In the genomic region with DNA sequence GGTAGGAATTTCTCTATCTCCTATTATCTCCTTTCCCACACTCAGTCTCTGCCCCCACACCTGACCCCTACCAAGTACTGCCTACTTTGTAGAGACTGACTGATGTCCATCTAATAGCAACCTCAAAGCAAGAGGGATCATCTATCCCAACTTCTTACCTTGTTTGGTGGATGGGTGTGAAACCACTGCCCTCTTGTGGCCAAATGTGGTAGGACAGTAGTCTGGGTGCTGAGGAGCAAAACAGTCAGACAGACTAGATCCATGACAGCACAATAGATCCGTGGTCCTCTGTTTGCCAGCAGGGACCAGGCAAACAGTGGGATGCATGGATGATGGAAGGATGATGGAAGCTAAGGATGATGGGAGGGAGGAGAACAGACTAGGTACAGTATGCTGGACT, we compare ENCODE assay signal across 8 mouse cellular contexts. TPM values are rescaled to one million over a fixed set of nuclear protein-coding genes. Genes with fewer than 3 reads are reported as not detected.
DNase-seq lines count a peak whose midpoint lies in the region; ATAC-seq and TF ChIP-seq lines count a peak whose summit lies in the region.

No protein-coding gene starts in this region.

- TF ChIP-seq CTCF in gastrocnemius, adult 2 months (IDR thresholded peaks at IDR 0.05), result peak; percentile 86
- TF ChIP-seq CTCF in ES-Bruce4 (IDR thresholded peaks at IDR 0.05; ENCODE audit: low read depth, low read length), result peak; percentile 74

- no peaks in the 10 kb centered on the region for H3K36me3 ChIP-seq in ES-Bruce4 (ENCODE audit: control insufficient read depth, insufficient read depth, low read length, poor library complexity, severe bottlenecking)
- H3K36me3 ChIP-seq in midbrain, embryonic 13.5 days, result no peaks in the 10 kb centered on the region

- no peak for TF ChIP-seq POLR2A in ES-Bruce4 (IDR thresholded peaks at IDR 0.05; ENCODE audit: insufficient read depth, low read length)

- H3K27ac ChIP-seq in gastrocnemius, adult 2 months, result no peak overlapping the region
- H3K27ac ChIP-seq in ES-Bruce4 (ENCODE audit: insufficient read depth, low read length), result no peak overlapping the region
- H3K27ac ChIP-seq in midbrain, embryonic 13.5 days, result no peak overlapping the region

- peaks cover 3% of the 10 kb centered on the region for H3K4me1 ChIP-seq in ES-Bruce4 (ENCODE audit: control insufficient read depth, insufficient read depth, low read length)
- H3K4me1 ChIP-seq in midbrain, embryonic 13.5 days (replicated peaks), result no peaks in the 10 kb centered on the region

- H3K4me2 ChIP-seq in midbrain, embryonic 13.5 days (replicated peaks), result no peak overlapping the region

- no peak for TF ChIP-seq EP300 in ES-Bruce4 (IDR thresholded peaks at IDR 0.05; ENCODE audit: insufficient read depth, low read depth, low read length)

- H3K27me3 ChIP-seq in ES-Bruce4 (ENCODE audit: control insufficient read depth, insufficient read depth, low read length, poor library complexity, severe bottlenecking), result no peaks in the 10 kb centered on the region
- H3K27me3 ChIP-seq in midbrain, embryonic 13.5 days, result 0 out of 2 replicates have a peak, but pooled peaks cover 2% of the 10 kb centered on the region

- DNase-seq in gastrocnemius, adult 2 months, result peak; percentile 66
- no peak for DNase-seq in gastrocnemius, postnatal 25 days
- DNase-seq in cerebellum, adult 18-20 months, result peak; percentile 66 to 77
- peak; percentile 80 for DNase-seq in forelimb bud, embryonic 11.5 days (ENCODE audit: low read depth, low spot score)
- peak; percentile 65 to 75 for DNase-seq in layer of hippocampus, postnatal 14 days (ENCODE audit: low spot score in 2 of 2)
- DNase-seq in spleen, postnatal 10 days (ENCODE audit: low spot score in 2 of 2), result peak; percentile 66 to 82

- H3K9me3 ChIP-seq in ES-Bruce4 (replicated peaks; ENCODE audit: control insufficient read depth, insufficient read depth, low read length, poor library complexity, severe bottlenecking), result no peaks in the 10 kb centered on the region
- no peaks in the 10 kb centered on the region for H3K9me3 ChIP-seq in midbrain, embryonic 13.5 days

- H3K9ac ChIP-seq in ES-Bruce4 (ENCODE audit: low read depth, poor library complexity, severe bottlenecking), result no peak overlapping the region
- no peak overlapping the region for H3K9ac ChIP-seq in midbrain, embryonic 13.5 days (replicated peaks)

- no peak overlapping the region for H3K4me3 ChIP-seq in gastrocnemius, adult 2 months
- no peak overlapping the region for H3K4me3 ChIP-seq in ES-Bruce4 (ENCODE audit: low read depth, low read length)
- no peak overlapping the region for H3K4me3 ChIP-seq in midbrain, embryonic 13.5 days (replicated peaks)

- intact Hi-C loops in gastrocnemius, adult 2 months (cut with DNase I), result loop anchor here (1.0 kb wide), 1 partner anchor 23 kb away; no protein-coding TSS in a partner anchor

- 9% methylated on average over 1 of the region's 1 CpGs for WGBS in midbrain, embryonic 13.5 days

- ATAC-seq in midbrain, embryonic 13.5 days, result peak; percentile 61

RNA-seq across cellular contexts. Expression of a gene that starts 4.0 kb away (rescaled TPM):
- total RNA-seq in gastrocnemius, adult 2 months (2021), result under 1 TPM in 1 of 2 experiments, not detected in 1; 0.17 TPM
- under 1 TPM; 0.20 to 0.38 TPM for total RNA-seq in gastrocnemius, postnatal 25 days (2021)
- 1.5 and 1.8 TPM in 2 replicates for polyA plus RNA-seq in ES-Bruce4 (2011; ENCODE audit: insufficient read depth, insufficient read length, low read depth, missing spikeins)
- total RNA-seq in layer of hippocampus, postnatal 14 days (2021), result not detected
- polyA plus RNA-seq in midbrain, embryonic 13.5 days (2015; fragmentation: Nextera tagmentation; extraction: Ambion mirVana), result 0.46 and 0.51 TPM in 2 replicates

RNA-seq across cellular contexts. Expression of a gene that starts 10.1 kb away (rescaled TPM):
- 10 to 100 TPM; 16.5 to 17.8 TPM for total RNA-seq in gastrocnemius, adult 2 months (2021)
- total RNA-seq in gastrocnemius, postnatal 25 days (2021), result 10 to 100 TPM; 14.9 to 15.7 TPM
- 94.4 and 106 TPM in 2 replicates for polyA plus RNA-seq in ES-Bruce4 (2011; ENCODE audit: insufficient read depth, insufficient read length, low read depth, missing spikeins)
- total RNA-seq in layer of hippocampus, postnatal 14 days (2021), result 100 to 1,000 TPM; 307 to 334 TPM
- polyA plus RNA-seq in midbrain, embryonic 13.5 days (2015; fragmentation: Nextera tagmentation; extraction: Ambion mirVana), result 234 and 247 TPM in 2 replicates

RNA-seq across cellular contexts. Expression of a gene that starts 31.0 kb away (rescaled TPM):
- total RNA-seq in gastrocnemius, adult 2 months (2021), result under 1 TPM; 0.38 to 0.56 TPM
- under 1 TPM; 0.59 to 0.83 TPM for total RNA-seq in gastrocnemius, postnatal 25 days (2021)
- not detected in 2 replicates for polyA plus RNA-seq in ES-Bruce4 (2011; ENCODE audit: insufficient read depth, insufficient read length, low read depth, missing spikeins)
- 100 to 1,000 TPM; 186 to 187 TPM for total RNA-seq in layer of hippocampus, postnatal 14 days (2021)
- 0.13 and 0.17 TPM in 2 replicates for polyA plus RNA-seq in midbrain, embryonic 13.5 days (2015; fragmentation: Nextera tagmentation; extraction: Ambion mirVana)

RNA-seq across cellular contexts. Expression of a gene that starts 31.4 kb away (rescaled TPM):
- total RNA-seq in gastrocnemius, adult 2 months (2021), result under 1 TPM; 0.08 to 0.86 TPM
- under 1 TPM; 0.51 to 0.54 TPM for total RNA-seq in gastrocnemius, postnatal 25 days (2021)
- polyA plus RNA-seq in ES-Bruce4 (2011; ENCODE audit: insufficient read depth, insufficient read length, low read depth, missing spikeins), result 0.26 and 0.81 TPM in 2 replicates
- total RNA-seq in layer of hippocampus, postnatal 14 days (2021), result 1 to 10 TPM; 1.6 to 2.5 TPM
- 0.35 and 0.44 TPM in 2 replicates for polyA plus RNA-seq in midbrain, embryonic 13.5 days (2015; fragmentation: Nextera tagmentation; extraction: Ambion mirVana)

Comparison
In these comparisons a context has a peak if more than half of its experiments do, and no peak if none do; other contexts are left out.
1. RNA of a gene that starts 10.1 kb away (total RNA-seq): 307 to 334 TPM in layer of hippocampus, postnatal 14 days; 16.5 to 17.8 TPM in gastrocnemius, adult 2 months and 14.9 to 15.7 TPM in gastrocnemius, postnatal 25 days; every median in the first group is over 10 times any median in the second.
2. RNA of a gene that starts 31.0 kb away (total RNA-seq): 186 to 187 TPM in layer of hippocampus, postnatal 14 days; 0.59 to 0.83 TPM in gastrocnemius, postnatal 25 days and 0.38 to 0.56 TPM in gastrocnemius, adult 2 months; every median in the first group is over 100 times any median in the second.